Mouse (Mus musculus): ENCODE measurements around the gene Stap2.

Gene Stap2

DNA sequence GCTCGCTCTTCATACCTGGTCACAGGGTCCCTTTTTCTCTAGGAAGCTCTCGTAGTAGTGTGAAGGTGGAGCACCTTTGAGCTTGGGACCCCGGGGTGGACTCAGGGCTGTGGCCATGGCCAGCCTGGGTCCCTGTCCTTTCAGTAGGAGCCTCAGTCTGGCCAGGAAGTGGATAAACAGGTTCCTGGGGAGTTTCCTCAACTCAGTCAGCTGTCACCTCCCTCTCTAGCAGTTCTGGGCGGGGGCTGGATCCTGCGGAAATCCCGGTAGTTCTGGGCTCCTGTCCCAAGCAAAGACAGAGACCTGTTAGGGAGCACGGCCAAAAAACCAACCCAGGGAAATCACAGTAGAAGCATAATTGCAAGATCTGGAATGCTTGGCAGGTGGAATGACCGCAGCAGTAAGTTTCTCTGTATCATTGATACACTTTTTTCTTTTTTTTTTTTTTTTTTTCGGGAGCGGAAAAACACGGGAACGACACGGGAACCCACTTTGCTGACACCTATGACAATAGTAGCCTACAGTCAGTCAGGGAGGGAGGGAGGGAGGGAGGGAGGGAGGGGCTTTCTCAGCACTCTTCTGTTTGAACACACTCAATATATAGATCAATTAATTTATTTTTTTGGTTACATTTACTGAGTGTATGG lies at the start of gene Stap2, which contains the start of gene Mpnd:
Gene Stap2, minus strand, starts transcription at position 170 of the 647 bp plus-strand sequence.
Gene Mpnd, plus strand, starts transcription at position 297 of the 647 bp plus-strand sequence.
- peak; percentile 56 for DNase-seq (ENCODE audit: low read depth)

DNA sequence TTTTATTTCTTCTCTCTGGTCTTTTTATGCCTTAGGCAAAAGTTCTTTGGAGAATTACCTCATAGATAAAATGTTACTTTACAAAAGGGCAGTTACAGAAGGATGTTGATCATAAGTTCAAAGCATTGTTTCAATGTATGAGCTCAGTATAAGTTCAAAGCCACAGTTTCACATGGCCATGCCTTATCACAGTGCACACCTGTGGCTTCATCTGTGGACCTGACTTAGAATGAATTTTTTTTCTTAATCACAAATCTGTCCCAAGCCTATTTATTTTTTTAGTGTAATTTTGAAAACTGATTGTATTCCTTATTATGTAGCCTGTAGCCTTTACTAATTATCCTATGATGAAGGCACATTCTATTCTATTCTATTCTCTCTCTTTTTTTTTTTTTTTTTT lies 49.6 kb upstream of the Stap2 start:
- DNase-seq (ENCODE audit: low read depth), result no peak

DNA sequence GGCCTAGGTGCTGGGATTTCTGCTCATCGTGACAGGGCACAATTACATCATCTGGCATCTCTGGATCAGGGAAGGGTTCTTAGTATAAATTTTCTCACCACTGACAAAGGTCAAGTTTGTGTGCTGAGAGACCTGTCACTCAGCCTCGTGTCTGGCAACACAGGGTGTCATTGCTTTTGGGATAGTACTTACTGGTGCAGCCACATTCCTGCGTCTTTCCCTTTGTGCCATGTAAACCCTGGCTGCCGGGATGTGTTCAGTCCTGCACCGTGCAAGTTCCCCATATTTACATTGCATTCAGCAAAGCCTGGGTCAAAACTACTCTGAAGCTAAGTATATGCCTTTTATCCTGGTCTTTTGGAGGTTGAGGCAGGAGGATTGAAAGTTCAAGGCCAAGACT lies 46.0 kb upstream of the Stap2 start:
- DNase-seq (ENCODE audit: low read depth), result no peak

DNA sequence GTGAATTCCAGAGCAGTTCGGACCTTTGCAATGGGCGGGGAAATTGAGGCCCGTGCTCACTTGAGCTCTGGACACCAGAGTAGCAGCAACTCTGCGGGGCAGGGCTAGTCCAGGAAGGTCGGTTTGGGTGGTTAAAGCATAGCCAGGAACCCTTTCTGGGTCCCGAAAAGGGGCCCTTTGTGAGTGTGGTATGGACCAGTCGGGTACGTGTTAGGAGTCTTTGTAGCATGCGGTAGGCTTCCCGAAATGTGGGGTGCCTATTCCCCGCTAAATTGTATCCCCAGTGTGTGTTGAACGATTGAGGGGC lies 35.4 kb upstream of the Stap2 start:
- peak; percentile 20 for DNase-seq (ENCODE audit: low read depth)

DNA sequence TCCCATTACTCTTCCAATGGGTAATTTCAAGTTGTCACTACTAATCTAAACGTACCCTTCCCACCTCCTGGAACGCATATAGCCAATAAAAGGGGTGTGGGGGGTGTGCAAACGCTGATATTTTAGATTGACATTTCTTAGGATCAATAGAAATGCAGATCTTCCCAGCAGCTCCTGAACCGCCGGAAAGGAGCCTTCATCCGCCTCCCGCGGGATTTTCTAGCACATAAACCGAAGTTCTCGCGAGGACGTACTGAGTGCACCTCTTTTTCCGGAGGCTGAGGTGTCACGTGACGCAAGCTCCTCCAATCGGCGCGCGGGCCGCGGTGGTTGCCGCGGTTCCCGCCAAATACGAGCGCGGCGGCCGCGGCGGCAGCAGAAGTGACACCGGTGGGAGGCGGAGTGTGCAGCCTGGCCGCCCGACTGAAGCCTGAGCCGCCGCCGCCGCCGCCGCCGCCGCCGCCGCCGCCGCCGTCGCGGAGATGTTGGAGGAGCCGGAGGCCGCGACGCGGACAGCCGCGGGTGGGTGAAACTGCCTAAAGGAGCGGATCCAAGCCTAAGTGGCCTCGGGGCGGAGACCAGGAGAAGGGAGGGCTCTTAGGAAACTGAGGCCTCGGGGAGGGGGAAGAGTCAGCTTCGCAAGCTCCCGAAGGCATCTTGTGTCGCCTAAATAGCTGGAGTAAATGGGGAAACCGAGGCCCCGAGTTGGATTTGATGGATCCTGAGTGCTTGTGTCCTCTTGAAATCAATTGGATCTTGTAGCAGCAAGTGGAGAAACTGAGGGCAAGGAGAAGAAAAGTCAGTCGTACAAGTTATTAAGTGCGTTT lies 34.9 kb upstream of the Stap2 start, which contains the start of gene Chaf1a:
Gene Chaf1a, plus strand, starts transcription at position 410 of the 827 bp plus-strand sequence.
- peak; percentile 98 for DNase-seq (ENCODE audit: low read depth)

DNA sequence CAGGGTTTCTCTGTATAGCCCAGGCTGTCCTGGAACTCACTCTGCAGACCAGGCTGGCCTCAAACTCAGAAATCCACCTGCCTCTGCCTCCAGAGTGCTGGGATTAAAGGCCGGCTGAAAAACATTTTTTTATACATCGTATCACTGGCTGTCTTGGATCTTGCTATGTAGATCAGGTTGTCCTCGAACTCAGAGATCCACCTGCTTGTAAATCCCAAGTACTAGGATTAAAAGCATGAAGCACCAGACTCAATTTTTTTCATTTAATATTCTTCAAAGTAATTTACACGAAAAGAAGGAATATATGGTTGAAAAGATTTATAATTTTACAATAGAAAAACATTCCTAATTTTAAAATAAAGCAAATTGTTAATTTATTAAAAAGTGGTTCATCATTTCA lies 34.0 kb upstream of the Stap2 start:
- no peak for DNase-seq (ENCODE audit: low read depth)

DNA sequence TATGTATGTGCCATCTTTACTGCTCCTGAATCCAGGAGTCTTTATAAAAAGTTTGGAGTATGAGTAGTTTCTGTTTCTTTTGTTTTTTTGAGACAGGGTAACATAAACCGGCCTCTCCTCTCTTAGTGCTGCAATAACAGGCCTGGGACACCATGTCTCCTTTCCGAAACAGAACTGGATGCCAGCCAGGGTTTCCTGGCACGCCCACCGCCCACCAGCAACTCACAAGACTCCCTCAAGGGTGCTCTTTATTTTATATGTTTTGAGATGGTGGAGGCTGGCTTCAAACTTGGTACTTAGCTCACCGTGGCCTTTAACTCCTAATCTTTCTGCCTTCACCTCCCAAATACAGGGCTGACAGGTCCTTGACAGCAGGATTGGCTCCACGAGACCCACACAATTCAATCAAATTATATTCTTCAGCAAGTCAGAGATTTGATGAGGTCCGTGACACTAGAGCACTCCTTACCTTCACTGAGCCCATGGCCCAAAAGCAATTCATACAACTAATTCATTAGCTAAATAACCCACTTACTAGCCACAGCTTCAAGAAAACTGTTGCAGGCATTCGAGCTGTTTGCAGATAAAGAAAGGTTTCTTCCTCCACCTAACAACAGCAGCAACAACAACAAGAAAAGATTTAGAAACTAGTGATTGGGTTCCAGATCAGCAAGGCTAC lies 33.3 kb upstream of the Stap2 start:
- DNase-seq (ENCODE audit: low read depth), result no peak

DNA sequence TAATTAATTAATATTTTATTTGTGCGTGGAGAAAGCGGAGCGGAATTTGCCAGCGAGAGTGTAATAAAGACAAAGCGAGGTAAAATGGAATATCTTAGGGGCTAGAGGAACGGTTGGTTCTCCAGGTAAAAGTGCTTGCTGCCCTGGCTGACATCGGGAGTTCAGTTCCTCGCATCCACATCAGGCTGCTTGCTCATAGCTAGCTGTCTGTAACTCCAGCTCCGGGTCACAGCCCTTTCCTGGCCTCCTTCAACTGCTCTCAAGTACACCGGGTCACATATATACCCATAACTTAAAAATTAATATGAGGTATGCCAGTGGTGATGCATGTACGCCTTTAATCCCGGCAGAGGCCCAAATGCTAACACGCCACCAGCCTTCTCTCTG lies 31.5 kb upstream of the Stap2 start:
- no peak for DNase-seq (ENCODE audit: low read depth)

DNA sequence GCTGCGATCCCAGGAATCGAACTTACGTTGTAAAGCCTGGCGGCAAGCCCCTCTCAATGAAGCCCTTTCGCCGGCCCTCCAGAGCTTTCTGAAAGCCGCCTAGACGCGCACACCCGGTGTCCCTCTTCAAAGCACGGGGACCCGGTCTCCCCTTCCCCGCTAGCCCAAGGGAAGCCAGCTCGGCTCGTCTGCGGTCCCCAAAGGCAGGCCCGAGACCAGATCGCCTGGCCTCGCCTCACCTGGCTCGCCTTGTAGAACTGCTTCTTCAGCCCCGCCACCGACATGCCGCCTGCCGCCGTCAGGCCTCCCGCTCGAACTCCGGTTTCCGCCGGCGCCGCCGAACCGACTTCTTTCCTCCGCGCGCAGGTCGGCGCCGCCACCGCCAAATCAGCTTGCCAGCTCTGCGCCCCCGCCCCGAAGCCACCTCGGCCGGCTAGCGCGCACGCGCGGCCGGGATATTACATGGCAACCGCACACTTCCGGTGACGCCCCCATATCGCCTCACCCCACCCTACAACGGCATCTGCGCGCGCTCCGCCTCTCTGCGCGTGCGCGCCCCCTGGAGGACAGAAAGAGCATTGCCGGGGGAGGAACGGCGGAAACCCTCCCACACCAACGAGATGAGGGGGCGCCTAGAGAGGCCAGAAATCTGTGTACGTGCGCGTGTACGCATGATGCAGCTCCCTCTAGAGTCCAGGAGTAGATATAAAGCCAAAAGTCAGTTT lies 31.0 kb upstream of the Stap2 start, which contains the start of gene Sh3gl1:
Gene Sh3gl1, minus strand, starts transcription at position 460 of the 725 bp plus-strand sequence.
- peak; percentile 97 for DNase-seq (ENCODE audit: low read depth)

DNA sequence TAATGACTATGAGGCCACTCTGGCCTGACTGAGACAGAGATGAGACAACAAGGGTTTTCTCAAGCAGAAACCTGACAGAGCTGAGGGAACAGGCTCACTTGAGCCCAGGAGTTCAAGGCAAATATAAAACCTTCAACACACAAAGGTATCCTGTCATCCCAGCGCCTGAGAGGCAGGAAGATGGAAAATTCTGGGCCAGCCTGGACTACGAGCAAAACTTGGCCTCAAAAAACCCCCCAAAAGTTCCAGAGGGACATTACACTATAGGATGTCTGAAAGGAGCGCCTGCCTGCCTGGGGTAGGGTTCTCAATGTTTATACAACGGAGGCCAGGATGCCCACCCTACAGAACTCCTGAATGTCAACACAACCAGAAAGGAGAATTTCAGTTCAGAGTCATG lies 29.8 kb upstream of the Stap2 start:
- no peak for DNase-seq (ENCODE audit: low read depth)

DNA sequence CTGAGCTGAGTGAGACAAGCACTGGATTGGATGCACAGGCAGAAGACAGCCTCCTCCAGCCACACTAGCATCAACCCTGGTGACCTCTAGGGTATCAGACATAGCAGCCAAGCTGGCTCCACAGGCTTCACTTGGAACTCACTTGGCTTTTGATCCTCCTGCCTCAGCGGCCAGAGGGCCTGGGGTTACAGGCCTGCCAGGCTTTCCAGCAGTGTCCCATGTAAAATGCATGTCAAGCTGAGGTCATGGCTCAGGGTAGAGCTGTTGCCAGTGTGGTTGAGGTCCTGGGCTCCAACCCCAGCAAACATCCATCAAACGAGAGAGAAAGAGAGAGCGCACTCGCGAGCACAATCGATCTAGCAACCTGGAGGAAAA lies 29.3 kb upstream of the Stap2 start:
- DNase-seq (ENCODE audit: low read depth), result no peak

DNA sequence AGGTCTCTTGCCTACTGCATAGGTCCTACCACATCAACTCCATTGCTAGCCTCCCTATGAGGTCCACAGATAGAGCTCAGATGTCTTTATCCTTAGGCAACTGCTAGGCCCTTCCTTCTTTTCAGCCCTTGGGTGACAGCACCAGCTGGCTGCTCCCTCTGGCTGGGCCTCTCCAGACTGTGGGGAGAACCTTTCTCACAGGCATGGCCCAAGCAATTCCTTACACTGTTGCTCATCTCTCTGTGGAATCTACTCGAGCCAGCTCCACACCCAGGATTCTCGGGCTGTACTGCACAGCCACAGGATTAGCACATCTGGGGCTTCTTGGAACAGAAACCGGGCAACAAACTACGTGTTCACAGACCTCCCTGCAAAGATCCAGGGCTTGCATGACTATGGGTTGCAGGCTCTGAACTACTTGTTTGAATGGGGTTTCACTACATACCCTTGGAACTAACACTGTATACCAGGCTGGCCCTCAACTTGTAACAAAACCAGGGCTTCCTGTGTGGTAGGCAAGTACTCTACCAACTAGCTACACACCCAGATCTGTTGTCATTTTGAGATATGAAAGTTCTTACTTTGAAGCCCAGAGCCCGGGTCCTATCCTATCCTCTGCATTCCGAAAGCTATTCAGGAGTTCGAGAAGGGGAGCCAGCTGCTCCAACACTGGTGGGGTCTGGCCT lies 28.8 kb upstream of the Stap2 start:
- DNase-seq (ENCODE audit: low read depth), result no peak

DNA sequence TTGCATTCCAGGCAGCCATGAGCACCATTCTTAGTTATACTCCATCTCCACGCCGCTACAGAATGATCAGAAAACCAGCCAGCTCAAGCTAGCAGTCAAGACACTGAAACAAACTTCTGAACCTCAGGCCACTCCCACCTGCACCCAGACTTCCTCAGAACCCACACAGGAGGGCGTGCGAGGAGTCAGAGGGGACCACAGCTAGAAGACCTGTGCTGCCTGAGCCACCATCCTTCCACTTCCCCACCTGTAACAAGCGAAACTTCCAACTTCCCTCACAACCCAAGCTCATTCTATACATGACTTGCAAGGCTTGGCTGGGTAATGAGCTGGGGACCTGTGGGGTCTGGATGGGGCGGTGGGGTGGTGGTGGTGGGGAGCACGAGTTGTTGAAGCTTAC lies 27.4 kb upstream of the Stap2 start:
- DNase-seq (ENCODE audit: low read depth), result no peak

DNA sequence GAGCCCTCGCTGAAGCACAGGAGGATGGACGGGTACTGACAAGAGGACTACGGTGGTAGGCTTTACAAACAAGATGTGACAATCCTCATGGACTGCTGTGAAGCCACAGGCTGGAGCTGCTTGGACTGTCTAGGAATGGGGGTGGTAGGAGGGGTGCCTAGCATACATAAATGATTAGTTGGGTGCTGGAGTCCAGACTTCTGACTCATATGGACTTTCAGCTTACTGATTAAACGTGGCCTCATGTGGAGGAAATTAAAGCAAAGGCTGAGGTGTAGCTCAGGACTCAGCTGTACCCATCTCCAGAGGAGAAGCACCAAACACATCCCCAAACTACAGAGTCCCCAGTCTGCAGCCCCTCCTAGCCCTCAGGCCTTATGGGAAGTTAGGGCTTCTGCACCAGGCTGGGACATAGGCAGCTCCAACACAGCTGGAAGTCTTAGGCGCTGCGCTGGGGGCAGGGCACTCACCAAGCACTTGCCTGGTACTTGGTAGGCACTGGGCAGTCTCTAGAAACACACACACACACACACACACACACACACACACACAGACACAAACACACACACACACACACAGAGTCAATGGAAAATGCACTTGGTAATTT lies 26.8 kb upstream of the Stap2 start:
- DNase-seq (ENCODE audit: low read depth), result no peak

DNA sequence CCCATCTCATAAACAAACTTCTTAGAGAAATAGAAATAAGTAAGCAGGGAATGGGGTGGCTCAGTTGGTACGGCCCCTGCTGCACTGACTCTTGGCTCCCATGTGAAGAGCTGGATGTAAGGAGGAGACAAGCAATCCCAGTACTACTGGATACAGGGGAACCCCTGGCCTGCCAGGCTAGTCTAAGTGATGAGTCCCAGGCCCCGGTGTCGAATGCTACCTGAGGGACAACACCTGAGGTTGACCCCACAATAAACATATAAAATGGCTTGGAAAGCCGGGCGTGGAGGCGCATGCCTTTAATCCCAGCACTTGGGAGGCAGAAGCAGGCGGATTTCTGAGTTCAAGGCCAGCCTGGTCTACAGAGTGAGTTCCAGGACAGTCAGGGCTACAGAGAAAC lies 26.0 kb upstream of the Stap2 start:
- DNase-seq (ENCODE audit: low read depth), result no peak

DNA sequence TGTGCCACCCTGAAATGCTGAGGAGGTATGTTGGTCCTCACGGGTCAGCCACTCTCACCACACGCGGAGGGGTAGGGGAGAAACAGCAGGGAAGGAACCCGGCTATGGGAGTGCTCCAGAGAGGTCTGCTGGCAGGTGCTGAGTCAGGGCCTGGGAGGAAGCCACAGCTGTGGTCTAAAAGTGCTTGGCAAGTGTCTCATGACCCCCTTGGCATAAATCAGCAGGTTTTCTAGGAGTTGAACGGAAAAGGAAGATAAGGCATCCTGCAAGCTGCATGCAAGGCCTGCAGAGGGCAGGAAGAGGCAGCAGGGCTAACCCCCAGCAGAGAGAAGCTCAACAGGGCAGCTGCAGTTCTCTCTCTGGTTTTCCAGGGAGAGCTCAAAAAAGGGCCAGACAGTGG lies 25.5 kb upstream of the Stap2 start:
- peak; percentile 39 for DNase-seq (ENCODE audit: low read depth)

DNA sequence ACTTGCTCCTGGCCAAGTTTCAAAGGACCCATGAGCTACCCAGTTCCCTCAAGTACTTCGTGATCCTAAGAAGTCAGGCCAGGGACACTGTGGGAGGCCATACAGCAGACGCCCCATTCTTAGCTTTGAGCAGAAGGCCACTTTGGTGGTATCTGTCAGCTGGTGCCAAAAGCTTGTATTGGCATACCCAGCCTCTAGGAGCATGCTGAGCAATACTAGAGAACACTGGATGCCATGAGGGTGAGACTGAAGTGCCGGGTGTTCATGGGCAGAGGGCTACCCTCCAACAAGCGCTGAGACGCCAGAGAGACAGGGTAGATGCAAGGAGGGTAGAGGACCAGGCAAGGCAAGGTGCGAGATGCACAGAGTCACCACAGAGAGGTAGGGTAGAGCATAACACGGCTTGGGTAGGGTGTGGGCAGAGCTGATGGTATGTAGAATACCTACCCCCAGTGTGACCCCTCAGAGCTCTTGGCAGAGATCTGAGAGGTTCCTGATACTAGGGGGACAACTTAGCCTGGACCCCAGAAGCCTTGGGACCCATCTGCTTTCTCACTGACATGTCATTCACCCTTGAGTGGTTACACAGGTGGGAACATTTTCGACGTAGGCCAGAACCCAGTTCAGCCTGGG lies 25.0 kb upstream of the Stap2 start:
- DNase-seq (ENCODE audit: low read depth), result no peak

DNA sequence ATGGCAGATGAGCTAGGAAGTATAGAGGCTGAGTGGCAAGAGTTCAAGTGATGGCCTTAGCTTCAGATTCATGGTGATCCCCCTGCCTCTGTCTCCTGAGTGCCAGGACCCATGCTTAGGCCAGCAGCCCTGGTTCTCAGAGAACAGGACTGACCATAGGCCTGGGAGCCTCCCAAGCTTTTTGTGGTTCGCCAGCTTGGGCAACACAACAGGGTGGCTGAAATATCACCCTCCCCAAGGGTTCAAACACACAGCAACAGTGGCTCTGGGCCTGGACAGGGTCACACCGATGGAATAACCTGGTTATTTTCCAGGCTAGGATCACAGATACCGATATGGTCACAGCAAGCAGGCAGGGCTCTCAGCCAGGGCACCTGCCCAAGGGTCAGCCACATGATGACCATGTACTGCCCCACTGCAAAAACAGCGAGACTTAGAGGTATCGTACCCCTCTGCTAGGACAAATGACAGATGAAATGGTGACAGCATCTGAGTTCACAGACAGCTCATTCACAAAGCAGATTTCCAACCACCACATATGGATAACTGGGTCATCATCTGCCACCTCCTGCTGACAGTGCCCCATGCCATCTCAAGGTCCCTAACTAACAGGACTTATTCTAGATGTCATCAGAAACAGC lies 22.5 kb upstream of the Stap2 start:
- no peak for DNase-seq (ENCODE audit: low read depth)

DNA sequence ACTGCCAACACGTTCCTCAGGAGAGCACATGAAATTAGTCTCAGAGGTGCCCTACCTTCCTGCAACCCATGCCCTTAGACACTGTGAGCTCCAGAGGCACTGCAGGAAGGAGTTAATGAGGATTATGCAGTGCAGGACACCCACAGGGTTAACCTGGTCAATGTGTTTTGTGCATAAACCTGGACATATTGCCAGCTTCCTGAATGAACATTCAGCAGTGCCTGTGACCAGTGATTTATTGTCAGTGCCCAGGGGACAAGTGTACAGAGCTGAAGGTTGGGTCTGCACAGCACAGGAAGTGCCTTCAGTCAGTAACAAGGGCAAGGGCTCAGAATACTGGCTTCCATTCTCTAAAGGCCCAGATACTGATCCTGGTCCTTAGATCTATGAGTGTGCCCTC lies 21.5 kb upstream of the Stap2 start:
- no peak for DNase-seq (ENCODE audit: low read depth)

DNA sequence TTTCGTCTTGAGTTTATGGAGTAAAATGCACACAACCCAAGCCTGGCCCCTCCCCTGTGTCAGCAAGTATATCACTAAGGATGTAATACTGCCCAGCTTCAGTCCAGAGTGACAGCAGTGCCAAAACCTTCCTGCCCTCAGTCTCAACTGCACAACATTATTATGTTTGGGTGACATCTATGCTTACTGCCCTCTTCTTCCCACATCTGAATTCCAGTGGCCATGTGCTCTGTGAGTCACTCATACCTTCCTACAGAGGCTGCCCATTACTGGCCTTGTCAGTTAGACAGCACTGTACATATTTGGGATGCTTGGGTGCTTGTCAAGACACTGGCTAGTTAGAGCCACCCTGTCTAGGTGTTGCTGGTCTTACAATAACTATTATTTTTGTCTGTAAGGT lies 20.9 kb upstream of the Stap2 start:
- no peak for DNase-seq (ENCODE audit: low read depth)

All from c-Kit-positive CD71-negative TER-119-negative erythroid progenitor cells, embryonic 14.5 days (primary cell).